Mouse (Mus musculus) cerebellum, postnatal 36 days (tissue): Measurements from ENCODE around the gene Dad1.

Experiments used
- DNase-seq, 2 experiments: peaks; one replicate each; pipeline ENCODE4 v3.0.0; 2021 to 2022; ENCODE audit warnings: mixed read lengths in 2 of 2

The Dad1 gene

DNA sequence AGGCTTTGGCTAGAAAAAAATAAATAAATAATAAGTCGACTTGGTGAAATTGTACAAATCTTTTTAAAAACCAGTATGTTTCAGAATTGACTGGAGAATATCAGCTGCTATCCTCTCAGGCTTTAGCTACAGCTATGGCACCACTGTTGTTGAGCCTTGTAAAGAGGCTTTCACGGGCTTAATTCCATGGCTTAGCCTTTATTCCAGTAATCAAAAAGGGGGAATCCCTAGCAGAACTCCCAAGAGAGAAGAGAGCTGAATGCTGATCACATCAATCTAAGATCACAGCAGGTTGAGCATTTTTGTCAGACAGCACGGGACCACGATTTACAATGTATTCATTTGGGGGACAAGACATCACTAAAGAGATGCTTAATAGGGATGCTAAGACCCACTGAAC, 49.1 kb downstream of the Dad1 start:
- DNase-seq, result no peak

- no peak for DNase-seq
These were observed 49.6 kb downstream of the Dad1 start for GRCm38 (mm10) chr14:54204311-54204710.

DNA sequence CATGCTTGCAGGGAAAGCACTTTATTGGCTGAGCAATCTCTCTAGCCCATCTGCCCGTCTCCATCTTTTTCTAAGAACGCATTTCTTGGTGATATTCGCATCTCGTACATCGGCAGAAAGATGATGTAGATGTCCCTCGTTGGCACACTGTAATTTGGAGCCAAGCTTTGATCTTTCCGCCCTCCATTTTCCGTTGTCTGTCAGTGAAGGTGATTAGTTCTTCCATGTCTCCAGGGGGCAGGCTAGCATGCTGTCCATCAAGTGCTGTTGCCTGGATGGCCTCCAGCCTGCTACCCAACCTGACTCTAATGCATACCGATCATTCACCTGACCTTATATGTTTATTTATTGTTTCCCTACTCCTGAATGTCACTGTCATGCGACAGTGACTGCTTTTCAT, 50.1 kb downstream of the Dad1 start:
- no peak for DNase-seq

DNA sequence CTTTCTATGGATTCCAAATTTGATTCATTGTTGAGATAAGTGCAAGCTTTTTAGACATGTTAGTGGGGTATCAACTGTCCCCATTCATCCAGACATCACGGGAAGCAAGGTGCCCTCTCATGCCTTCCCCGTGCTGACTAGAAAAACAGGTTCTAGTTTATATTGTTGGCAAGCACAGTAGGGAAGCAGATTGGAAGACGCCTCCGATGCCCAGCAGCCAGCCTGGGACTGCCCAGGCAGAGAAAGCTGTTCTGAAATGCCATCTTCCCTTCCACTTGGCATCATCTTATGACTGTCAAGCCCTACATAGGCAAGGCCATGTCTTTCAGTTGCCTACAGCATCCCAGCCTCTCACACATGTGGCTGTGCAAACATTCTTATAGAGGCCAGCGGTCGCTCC, 50.7 kb downstream of the Dad1 start:
- DNase-seq, result no peak

GRCm38 (mm10) chr14:54200363-54200762, 53.5 kb downstream of the Dad1 start:
- DNase-seq, result no peak

DNA sequence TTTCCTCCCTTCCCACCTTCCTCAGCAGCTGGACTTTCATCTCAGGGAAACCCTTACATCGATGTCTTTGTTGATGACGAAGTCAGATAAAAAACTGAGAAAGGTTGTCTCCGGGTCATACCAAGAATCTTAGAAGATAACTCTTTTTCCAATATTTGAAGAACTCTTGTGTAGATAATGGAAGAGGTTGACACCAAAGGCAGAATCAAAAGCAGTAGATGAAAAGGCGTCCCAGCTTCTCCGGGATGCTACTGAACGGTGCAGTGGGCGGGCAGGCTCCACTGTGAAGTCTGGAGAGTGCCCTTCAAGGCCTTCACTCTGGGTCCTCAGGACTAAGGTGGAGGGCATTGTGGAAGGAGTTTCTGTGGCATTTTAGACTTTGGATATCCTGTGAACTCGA, 54.2 kb downstream of the Dad1 start:
- DNase-seq, result no peak

DNA sequence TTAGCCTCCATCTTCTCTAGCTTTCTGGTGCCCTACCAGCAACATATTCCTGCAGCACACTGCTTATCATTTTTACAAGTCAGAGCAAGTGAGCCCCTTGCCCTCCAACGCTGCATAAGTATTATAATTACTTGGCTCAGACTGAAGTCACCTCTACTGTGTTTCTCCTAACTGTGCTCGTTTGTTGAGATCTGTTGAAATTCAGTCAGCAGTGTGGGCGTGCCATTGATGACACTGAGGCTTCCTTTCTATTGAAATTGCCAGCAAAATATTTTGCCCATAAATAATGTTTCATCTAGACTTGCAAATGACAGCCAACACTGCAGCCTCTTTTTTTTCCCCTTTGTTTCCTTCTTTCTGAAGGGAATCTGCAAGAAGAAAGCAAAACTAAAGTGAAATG, 56.2 kb downstream of the Dad1 start:
- no peak for DNase-seq

GRCm38 (mm10) chr14:54195838-54196423, 58.0 kb downstream of the Dad1 start:
- no peak for DNase-seq

GRCm38 (mm10) chr14:54193354-54194133, 60.4 kb downstream of the Dad1 start:
- no peak for DNase-seq

DNA sequence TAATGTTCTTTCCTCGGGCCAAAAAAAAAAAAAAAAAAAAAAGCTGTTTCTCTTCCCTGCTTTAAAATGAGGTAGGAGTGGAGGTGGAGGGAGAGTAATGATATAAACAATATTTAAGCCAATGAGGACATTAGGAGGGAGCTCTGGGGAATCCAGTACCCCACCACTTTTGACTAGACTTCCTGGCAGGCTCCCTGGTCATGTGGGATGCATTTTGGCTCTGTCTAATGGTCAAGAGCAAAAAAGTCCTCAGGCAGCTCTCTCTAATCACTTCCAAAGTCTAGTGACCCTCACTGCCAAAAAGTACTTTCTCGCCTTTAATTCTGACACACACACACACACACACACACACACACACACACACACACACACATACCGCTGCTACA, 61.4 kb downstream of the Dad1 start:
- DNase-seq, result peak in 1 of 2 experiments; percentile 13

DNA sequence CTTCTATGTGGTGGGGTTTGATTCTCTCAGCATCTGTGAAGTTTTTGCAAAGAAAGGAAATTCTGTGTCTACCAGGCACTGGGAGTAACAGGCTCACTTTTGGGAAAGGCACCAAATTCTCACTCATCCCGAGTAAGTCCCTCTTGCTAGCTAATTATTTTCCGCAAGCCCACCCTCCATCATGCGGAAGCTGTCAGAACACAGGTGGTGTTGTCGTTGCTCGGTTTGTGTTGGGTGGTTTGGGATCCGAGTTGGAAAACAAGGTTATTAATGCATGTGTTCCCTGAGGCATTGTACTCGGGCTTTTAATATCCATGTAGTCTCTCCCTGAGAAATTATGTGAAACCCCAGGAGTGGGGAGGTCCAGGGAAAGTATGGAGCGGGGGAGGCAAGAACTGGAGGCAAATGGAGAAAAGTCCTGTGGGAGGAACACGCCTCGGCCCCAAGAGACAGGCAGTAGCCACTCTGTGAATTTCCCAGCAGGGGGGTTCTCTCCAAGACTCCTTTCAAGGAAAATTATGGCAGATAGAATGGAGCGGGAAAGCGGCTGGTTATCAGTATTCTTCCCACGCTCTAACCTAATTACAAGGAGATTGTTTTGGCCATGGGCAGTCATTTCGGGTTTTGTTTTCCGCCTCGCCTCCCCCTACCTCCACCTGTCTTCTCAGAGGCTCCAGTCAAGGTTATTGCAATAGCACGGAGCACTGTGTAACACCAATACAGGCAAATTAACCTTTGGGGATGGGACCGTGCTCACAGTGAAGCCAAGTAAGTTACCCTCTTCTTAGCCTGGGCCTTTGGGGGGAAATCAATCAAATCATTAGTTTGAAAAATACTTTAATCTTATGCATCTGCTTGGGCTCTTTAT, 62.1 kb downstream of the Dad1 start:
- DNase-seq, result peak; percentile 5 to 13

DNA sequence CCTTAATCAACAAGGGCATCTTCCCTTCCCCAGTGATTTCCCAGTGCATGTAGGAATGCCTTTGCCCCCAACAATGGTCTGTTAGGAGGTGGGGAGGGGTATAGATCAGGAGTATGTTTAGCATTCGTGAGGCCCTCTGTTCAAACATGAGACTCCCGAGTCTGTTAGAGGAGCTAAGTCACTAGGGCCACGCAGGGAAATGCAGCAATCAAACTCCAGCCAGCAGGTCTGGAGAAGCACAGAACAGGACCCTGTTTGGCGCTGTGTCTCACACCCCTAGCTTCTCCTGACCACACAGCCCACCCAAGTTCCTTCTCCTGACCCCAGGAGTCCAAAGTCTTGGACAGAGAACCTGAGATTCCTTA, 62.9 kb downstream of the Dad1 start:
- no peak for DNase-seq

DNA sequence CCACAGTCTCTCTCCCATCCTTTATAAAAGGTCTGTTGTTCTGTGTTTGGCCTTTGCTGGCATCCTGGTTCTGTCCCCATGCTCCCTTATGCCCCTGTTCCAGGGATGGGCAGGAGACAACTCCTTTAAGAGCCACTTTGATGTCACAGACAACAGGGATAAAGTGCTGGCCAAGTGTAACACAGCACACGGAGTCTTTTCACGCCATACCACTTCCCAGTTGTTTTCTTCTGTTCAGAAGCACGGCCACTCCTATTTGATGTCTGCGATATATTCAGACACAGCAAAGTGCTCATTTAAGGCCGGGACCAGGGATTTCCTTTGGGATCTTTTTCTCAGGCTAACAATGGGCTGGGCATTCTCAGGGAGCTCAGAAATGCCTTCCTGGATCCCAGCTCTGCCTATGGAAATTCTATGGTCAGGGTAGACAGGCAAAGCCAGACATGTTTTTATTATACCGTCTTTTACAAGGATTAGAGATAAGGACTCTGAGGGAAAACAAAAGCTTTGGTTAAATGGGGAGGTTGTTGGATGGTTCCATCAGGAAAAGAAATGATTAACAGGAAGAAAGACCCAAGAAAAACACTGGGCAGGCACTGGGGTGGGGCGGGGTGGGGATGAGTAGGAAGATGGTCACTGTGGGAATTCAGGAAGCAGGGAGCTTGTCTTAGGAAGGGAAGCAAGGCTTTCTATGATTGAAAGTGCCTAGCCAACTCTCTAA, 63.4 kb downstream of the Dad1 start:
- no peak for DNase-seq

- DNase-seq, result no peak
These were observed 64.6 kb downstream of the Dad1 start for GRCm38 (mm10) chr14:54189255-54189654.

GRCm38 (mm10) chr14:54187211-54187610, 66.7 kb downstream of the Dad1 start:
- DNase-seq, result no peak
